Mouse (Mus musculus): ENCODE measurements around the gene Ifit2. TPM values are rescaled to one million over a fixed set of nuclear protein-coding genes. Genes with fewer than 3 reads are reported as not detected.

Ifit2 gene
- polyA plus RNA-seq, 1 experiment from 2014 or later, result 9.0 TPM

DNA sequence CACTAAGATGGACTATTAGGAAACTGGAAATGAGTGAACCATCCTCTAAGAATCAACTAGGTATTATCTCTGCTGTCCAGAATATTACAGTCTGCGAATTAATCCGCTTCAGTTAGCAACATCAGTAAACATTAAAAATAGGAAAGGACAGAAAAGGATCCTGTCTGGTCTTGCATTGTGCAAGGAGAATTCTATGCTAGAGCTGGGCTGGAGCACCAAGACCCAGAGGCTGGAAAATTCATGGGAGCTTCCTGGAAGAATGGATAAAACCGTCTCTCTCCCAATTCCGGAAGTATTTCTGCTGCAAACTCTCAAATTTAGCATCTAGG lies 325 bp upstream of the Ifit2 start:
- H3K9me3 ChIP-seq, result no peaks in the 10 kb centered on the region
- H3K9ac ChIP-seq (replicated peaks), result peak overlapping the region; percentile 42; the same call in 1 of the 2 replicates
- peaks cover 5% of the 10 kb centered on the region; the same call in 1 of the 2 replicates for H3K27me3 ChIP-seq
- no peak overlapping the region for H3K27ac ChIP-seq
- peak overlapping the region; percentile 57 for H3K4me2 ChIP-seq
- no peak for ATAC-seq (ENCODE audit: insufficient number of reproducible peaks, insufficient read depth, low FRiP score, low TSS enrichment, low read depth)
- H3K36me3 ChIP-seq, result no peaks in the 10 kb centered on the region
- H3K4me3 ChIP-seq (replicated peaks), result peak overlapping the region; percentile 46; the same call in 1 of the 2 replicates
- 38% methylated on average over 4 of the region's 4 CpGs for WGBS
- H3K4me1 ChIP-seq (replicated peaks), result peaks cover 14% of the 10 kb centered on the region

DNA sequence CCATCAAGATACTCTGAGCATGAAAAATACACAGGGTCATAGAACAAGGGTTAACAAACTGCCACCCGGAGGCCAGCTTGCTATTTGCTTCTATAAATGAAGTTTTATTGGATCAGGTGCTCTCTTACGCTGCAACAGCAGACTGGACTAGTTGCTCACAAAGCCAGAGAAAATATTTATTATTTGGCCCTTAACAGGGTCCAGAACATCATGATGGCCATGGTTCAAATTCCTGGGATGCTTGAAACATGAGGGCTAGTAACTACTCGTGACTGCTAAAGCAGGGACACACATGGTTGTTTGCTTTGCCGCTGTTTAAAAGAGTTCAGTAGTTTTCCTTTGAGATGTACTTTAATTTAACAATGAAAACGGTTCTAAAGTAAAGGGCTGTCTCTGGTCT lies 1.5 kb downstream of the Ifit2 start:
- 33% methylated on average over 5 of the region's 5 CpGs for WGBS

DNA sequence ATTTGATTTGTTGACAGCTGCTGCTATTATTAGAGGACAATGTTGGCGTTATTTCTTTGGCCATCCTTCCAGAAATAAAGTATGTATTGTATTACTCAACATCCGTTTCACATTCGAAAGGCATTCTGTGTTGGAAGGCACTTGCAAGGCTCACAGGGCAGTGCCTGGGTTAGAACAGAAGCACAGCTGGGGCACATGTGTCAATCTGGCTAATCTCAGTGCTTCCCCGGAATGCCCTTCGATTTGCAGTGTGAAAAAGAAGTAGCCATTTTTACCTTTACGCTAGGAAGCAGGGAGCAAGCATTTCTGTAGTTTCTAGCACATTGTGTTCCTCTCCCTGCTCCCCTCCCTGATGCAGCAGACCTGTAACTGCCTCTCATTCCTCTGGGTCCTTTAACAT lies 2.5 kb downstream of the Ifit2 start:
- Histone ChIP-seq H3K27me3 (no peaks in the 10 kb centered on the region; the same call in 1 of the 2 replicates), H3K4me1 (replicated peaks) (peaks cover 14% of the 10 kb centered on the region), H3K4me2 (peak overlapping the region; percentile 8; the same call in 1 of the 2 replicates), H3K9me3 (no peaks in the 10 kb centered on the region), H3K36me3 (no peaks in the 10 kb centered on the region), H3K9ac (replicated peaks) (no peak overlapping the region), H3K4me3 (replicated peaks) (no peak overlapping the region), H3K27ac (0 out of 2 replicates have a peak overlapping the region, but pooled peaks have one; percentile 41)
- no peak for ATAC-seq (ENCODE audit: insufficient number of reproducible peaks, insufficient read depth, low FRiP score, low TSS enrichment, low read depth)
- WGBS, result 66% methylated on average over 6 of the region's 6 CpGs

More for the DNA sequence above, 1.5 kb downstream of the Ifit2 start:
- no peaks in the 10 kb centered on the region for H3K36me3 ChIP-seq
- H3K27me3 ChIP-seq, result no peaks in the 10 kb centered on the region; the same call in 1 of the 2 replicates
- no peak for ATAC-seq (ENCODE audit: insufficient number of reproducible peaks, insufficient read depth, low FRiP score, low TSS enrichment, low read depth)
- peaks cover 14% of the 10 kb centered on the region for H3K4me1 ChIP-seq (replicated peaks)
- H3K4me2 ChIP-seq, result peak overlapping the region; percentile 30; the same call in 1 of the 2 replicates
- H3K9ac ChIP-seq (replicated peaks), result no peak overlapping the region
- H3K27ac ChIP-seq, result peak overlapping the region; percentile 64
- no peak overlapping the region for H3K4me3 ChIP-seq (replicated peaks)
- no peaks in the 10 kb centered on the region for H3K9me3 ChIP-seq

DNA sequence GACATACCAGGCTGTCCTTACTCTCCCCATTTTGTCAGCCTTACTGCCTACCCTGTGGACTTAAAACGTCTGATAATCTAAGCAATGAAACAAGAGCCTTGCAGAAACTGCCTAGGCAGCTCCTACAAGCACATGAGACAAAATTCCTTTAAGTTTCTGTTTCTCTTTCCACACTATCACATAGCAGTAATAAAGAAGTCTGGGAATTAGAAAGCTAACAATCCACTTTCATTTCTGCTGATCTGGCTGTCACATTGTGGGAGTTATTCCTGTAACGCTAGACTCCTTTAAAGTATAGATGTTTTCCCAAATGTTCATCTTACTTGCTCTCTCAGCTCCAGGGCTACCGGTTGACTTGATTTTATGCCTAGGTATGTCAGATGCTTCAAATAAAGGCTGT lies 3.0 kb downstream of the Ifit2 start:
- no peak for ATAC-seq (ENCODE audit: insufficient number of reproducible peaks, insufficient read depth, low FRiP score, low TSS enrichment, low read depth)
- Histone ChIP-seq H3K4me2 (peak overlapping the region; percentile 8; the same call in 1 of the 2 replicates), H3K27ac (peak overlapping the region; percentile 13; the same call in 1 of the 2 replicates), H3K36me3 (no peaks in the 10 kb centered on the region), H3K9ac (replicated peaks) (no peak overlapping the region), H3K4me3 (replicated peaks) (no peak overlapping the region), H3K27me3 (no peaks in the 10 kb centered on the region; the same call in 1 of the 2 replicates), H3K4me1 (replicated peaks) (peaks cover 14% of the 10 kb centered on the region), H3K9me3 (no peaks in the 10 kb centered on the region)
- 58% methylated on average over 3 of the region's 3 CpGs for WGBS

DNA sequence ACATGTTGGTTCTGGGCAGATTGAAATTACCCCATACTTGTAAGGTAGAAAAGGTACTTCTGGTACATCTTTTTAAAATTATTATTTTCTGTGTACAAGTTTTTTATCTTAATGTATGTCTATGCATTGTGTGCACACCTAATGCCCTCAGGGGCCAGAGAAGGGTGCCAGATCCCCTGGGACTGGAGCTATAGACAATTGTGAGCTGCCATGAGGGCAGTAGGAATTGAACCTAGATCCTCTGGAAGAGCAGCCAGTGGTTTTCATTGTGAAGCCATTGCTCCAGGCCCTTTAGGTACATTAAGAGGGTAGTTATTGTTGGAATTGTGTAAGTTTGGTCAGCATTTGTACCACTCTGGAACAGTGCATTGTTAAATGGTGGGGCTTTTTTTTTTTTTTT lies 3.6 kb downstream of the Ifit2 start:
- peaks cover 14% of the 10 kb centered on the region for H3K4me1 ChIP-seq (replicated peaks)
- ATAC-seq (ENCODE audit: insufficient number of reproducible peaks, insufficient read depth, low FRiP score, low TSS enrichment, low read depth), result no peak
- H3K27me3 ChIP-seq, result no peaks in the 10 kb centered on the region; the same call in 1 of the 2 replicates

DNA sequence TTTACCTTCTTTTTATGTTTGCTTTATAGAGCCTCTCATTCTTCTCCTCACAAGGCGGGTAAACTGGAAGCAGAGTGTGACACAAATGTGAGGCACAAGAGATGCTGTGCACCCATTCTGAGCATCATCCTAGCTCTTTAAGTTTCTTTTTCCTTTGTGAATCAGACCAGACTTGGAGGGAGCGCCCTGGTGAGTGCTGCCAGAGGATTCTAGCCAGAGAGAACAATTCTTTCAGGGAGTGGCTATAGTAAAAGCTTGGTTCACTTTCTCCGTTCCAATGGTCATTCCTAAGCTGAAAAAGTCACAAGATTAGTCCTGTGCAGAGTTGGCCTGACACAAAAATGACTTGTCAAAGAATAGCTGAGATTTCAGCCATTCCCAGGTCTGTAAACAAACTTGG lies 6.1 kb downstream of the Ifit2 start:
- no peaks in the 10 kb centered on the region for H3K36me3 ChIP-seq
- 85% methylated on average over 3 of the region's 3 CpGs for WGBS
- no peak overlapping the region for H3K9ac ChIP-seq (replicated peaks)
- no peak for ATAC-seq (ENCODE audit: insufficient number of reproducible peaks, insufficient read depth, low FRiP score, low TSS enrichment, low read depth)
- H3K4me1 ChIP-seq (replicated peaks), result peaks cover 14% of the 10 kb centered on the region
- H3K4me3 ChIP-seq (replicated peaks), result no peak overlapping the region
- H3K27ac ChIP-seq, result no peak overlapping the region
- H3K27me3 ChIP-seq, result no peaks in the 10 kb centered on the region
- H3K4me2 ChIP-seq, result no peak overlapping the region
- H3K9me3 ChIP-seq, result no peaks in the 10 kb centered on the region

More for the DNA sequence above, 3.6 kb downstream of the Ifit2 start:
- H3K9me3 ChIP-seq, result no peaks in the 10 kb centered on the region
- no peak overlapping the region for H3K4me2 ChIP-seq
- no peak overlapping the region for H3K4me3 ChIP-seq (replicated peaks)
- no peak overlapping the region for H3K9ac ChIP-seq (replicated peaks)
- no peaks in the 10 kb centered on the region for H3K36me3 ChIP-seq
- H3K27ac ChIP-seq, result no peak overlapping the region

DNA sequence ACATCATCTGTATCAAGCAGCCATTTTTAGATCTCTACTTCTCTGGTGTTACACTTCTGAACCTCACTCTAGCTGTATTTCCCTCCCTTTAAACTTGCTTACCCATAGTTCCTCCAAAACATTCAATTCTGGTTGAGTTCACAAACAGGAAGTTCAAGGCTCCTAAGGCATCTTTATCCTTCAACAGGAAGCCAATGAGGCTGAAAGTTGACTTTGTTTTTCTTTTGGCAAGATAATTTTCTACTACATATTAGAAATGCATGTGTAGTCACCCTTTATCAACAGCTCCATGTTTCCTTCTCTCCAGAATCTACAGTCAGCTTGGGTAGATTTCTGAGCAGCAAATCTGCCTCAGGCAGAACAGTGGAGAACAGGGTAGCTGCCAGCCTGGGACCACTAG lies 12.1 kb downstream of the Ifit2 start:
- no peaks in the 10 kb centered on the region for H3K36me3 ChIP-seq
- H3K27me3 ChIP-seq, result no peaks in the 10 kb centered on the region
- H3K27ac ChIP-seq, result no peak overlapping the region
- H3K4me2 ChIP-seq, result no peak overlapping the region
- no peak overlapping the region for H3K9ac ChIP-seq (replicated peaks)
- no peak for ATAC-seq (ENCODE audit: insufficient number of reproducible peaks, insufficient read depth, low FRiP score, low TSS enrichment, low read depth)
- no peaks in the 10 kb centered on the region for H3K9me3 ChIP-seq
- no peak overlapping the region for H3K4me3 ChIP-seq (replicated peaks)
- no peaks in the 10 kb centered on the region for H3K4me1 ChIP-seq (replicated peaks)

DNA sequence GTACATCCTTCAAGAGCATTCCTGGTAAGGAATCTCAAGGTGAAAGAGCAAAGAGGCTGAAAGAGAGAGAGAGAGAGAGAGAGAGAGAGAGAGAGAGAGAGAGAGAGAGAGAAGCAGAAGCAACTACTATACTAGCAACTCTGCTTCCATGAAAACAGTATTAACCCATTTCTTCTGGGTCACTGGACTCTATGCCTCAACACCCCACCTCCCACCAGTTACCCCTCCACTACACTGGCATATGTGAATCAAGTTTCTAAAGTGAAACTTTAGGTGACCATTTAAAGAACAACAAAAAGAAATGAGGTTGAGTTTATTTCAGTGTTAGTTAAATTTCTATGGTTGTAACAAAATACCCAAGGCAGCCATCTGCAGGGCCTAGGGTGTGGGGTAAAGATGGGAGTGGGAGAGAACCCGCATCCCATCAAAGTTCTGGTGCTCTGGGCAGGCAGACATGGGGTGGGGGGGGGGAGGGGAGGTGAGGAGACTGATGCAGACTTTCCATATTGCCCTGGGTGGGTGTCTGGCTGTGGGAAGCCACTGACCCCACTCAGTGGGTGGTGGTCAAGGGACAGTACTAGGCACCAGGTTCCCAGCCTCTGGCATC lies 15.8 kb downstream of the Ifit2 start:
- Histone ChIP-seq H3K4me1 (replicated peaks) (peaks cover 16% of the 10 kb centered on the region; the same call in 1 of the 2 replicates), H3K36me3 (no peaks in the 10 kb centered on the region), H3K4me3 (replicated peaks) (no peak overlapping the region), H3K9me3 (no peaks in the 10 kb centered on the region), H3K4me2 (no peak overlapping the region), H3K27me3 (no peaks in the 10 kb centered on the region), H3K9ac (replicated peaks) (no peak overlapping the region), H3K27ac (no peak overlapping the region)
- WGBS, result 92% methylated on average over 1 of the region's 1 CpGs
- ATAC-seq (ENCODE audit: insufficient number of reproducible peaks, insufficient read depth, low FRiP score, low TSS enrichment, low read depth), result no peak

DNA sequence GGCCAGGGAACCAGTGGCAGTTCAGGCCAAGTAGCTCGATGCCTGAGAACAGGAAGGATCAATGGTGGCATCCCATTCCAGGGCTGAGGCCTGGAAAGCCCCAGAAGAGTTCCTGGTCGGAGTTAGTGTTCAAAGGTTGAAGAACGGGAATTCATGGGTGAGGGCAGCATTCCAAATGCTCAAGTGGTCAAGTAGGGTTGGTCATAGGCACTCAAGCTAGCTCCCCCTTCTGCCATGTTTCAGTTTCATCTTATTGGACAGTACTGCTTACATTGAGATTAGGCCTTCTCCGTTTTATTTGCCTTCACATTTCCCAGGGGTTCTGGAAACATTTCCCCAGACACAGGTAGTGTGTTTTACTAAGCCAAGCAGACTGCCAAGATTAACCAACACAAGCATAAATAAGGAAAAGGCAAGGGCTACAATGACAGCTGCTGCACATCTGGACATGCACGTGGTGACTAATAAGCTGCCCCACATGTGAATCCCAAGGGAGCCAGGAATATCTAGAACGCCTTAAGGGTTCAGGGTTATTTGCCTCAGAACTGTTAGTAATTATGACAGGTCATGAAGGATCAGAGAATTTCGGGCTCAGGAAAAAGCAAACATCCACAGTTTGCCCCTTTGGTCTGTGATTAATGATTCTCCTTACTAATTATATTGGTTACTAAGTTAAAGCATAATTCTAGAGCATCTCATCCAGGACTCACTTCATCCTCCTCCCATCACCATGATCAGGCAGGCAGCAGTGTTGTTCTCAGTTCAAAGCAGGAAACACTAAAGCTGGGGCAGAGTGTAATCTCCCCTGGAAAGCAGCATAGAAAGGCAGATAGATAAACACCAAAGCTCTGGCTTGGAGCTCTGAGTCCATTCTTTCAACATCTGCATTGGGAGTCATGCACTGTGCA lies 18.7 kb downstream of the Ifit2 start:
- H3K27me3 ChIP-seq, result no peaks in the 10 kb centered on the region
- 47% methylated on average over 7 of the region's 7 CpGs for WGBS
- ATAC-seq (ENCODE audit: insufficient number of reproducible peaks, insufficient read depth, low FRiP score, low TSS enrichment, low read depth), result no peak
- no peaks in the 10 kb centered on the region for H3K9me3 ChIP-seq
- H3K4me2 ChIP-seq, result no peak overlapping the region
- no peak overlapping the region for H3K4me3 ChIP-seq (replicated peaks)
- peaks cover 16% of the 10 kb centered on the region; the same call in 1 of the 2 replicates for H3K4me1 ChIP-seq (replicated peaks)
- no peak overlapping the region for H3K9ac ChIP-seq (replicated peaks)
- peaks cover 5% of the 10 kb centered on the region; the same call in 1 of the 2 replicates for H3K36me3 ChIP-seq
- peak overlapping the region; percentile 1; the same call in 1 of the 2 replicates for H3K27ac ChIP-seq

DNA sequence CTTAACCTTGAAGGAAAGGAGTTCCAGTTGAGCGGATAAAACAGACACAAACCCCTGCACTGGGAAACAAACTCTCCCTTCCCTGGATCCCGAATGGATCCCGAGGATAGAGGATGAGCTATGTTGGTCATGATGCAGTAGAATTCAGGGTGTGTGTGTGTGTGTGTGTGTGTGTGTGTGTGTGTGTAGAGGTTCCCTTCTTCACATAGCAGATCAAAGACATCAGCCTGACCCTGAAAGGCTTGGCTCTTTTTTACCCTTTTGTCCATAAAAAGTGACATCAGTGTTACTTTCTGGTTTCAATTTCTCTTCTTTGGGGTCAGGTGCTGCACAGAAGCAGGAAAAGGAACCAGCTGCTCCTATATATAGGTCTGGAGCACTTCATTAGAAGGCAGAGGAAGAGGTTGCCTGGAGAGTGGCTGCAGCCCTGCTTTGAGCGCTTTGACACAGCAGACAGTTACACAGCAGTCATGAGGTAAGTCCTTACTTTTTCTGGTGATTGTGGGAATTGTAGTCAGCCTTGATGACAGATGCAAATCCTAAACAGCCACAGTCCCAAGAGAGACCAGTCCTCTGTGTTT lies 19.5 kb downstream of the Ifit2 start:
- H3K4me1 ChIP-seq (replicated peaks), result peaks cover 16% of the 10 kb centered on the region; the same call in 1 of the 2 replicates
- H3K4me2 ChIP-seq, result no peak overlapping the region
- H3K27ac ChIP-seq, result peak overlapping the region; percentile 1; the same call in 1 of the 2 replicates
- H3K9me3 ChIP-seq, result no peaks in the 10 kb centered on the region
- no peaks in the 10 kb centered on the region for H3K27me3 ChIP-seq
- no peak overlapping the region for H3K9ac ChIP-seq (replicated peaks)
- no peak overlapping the region for H3K4me3 ChIP-seq (replicated peaks)
- H3K36me3 ChIP-seq, result peaks cover 5% of the 10 kb centered on the region; the same call in 1 of the 2 replicates
- WGBS, result 55% methylated on average over 4 of the region's 4 CpGs
- ATAC-seq (ENCODE audit: insufficient number of reproducible peaks, insufficient read depth, low FRiP score, low TSS enrichment, low read depth), result no peak; the same call in 1 of the 2 replicates

DNA sequence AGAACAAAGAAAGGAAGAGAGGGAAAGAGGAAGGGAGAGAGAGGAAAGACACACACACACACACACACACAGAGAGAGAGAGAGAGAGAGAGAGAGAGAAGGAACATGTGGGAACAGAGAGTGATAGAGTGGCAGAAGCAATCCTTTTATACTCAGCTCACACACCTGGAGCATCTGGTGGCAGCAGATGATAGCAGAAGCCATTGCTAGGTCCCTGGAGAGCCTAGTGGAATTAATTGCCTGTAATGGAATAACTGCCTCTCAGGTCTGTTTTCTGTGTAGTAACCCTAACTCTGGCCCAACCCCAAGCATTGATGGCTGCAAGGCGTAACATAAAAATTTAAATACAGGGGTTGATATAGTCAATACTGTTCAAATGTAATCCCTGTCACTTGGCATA lies 20.6 kb downstream of the Ifit2 start:
- Histone ChIP-seq H3K36me3 (peaks cover 5% of the 10 kb centered on the region; the same call in 1 of the 2 replicates), H3K27me3 (no peaks in the 10 kb centered on the region), H3K4me3 (replicated peaks) (no peak overlapping the region), H3K9me3 (no peaks in the 10 kb centered on the region), H3K4me1 (replicated peaks) (peaks cover 16% of the 10 kb centered on the region; the same call in 1 of the 2 replicates), H3K27ac (no peak overlapping the region), H3K9ac (replicated peaks) (no peak overlapping the region), H3K4me2 (no peak overlapping the region)
- 87% methylated on average over 1 of the region's 1 CpGs for WGBS
- ATAC-seq (ENCODE audit: insufficient number of reproducible peaks, insufficient read depth, low FRiP score, low TSS enrichment, low read depth), result no peak

Measured in limb, embryonic 12.5 days (tissue).